Comparison of ENCODE assay signal across 19 mouse cellular contexts in the genomic region with DNA sequence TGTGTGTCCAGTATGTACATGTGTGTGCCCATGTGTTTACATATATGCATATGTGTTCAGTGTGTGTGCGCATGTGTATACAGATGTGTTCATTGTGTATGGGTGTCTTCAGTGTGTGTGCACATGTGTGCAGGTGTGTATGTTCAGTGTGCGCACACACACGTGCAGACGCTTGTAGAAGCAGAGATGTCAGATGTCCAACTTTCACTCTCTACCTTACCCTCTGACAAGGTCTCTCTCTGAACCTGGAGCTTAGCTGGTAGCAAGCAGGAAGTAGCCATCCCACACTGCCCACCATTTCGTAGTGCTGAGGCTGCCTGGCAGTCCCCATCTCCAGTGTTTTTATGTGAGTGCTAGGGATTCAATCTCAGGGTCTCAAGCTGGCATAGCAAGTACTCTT.
"Had no signal": no experiment of that assay in that cellular context is flagged by ENCODE, and none has a peak within 500 bp of the region (broad histone marks: within the 10 kb centered on the region; RNA-seq: fewer than 3 reads in every experiment).

No protein-coding gene starts in this region.

- H3K36me3 ChIP-seq: midbrain, embryonic 10.5 days; midbrain, embryonic 12.5 days; neural tube, embryonic 13.5 days; neural tube, embryonic 15.5 days had no signal

- DNase-seq: lung, adult 18-20 months; lung, embryonic 14.5 days; lung, postnatal 10 days; lung, postnatal 4 days; midbrain, embryonic 14.5 days; retina, postnatal 1 day; right cerebral cortex, adult 18-20 months; right cerebral cortex, postnatal 25 days; right cerebral cortex, postnatal 4 days; spleen, adult 18-20 months; thymus, adult 18-20 months; thymus, postnatal 14 days; thymus, postnatal 36 days had no signal

- H3K9ac ChIP-seq: lung, embryonic 14.5 days; midbrain, embryonic 12.5 days; neural tube, embryonic 13.5 days; neural tube, embryonic 15.5 days had no signal

- H3K4me2 ChIP-seq: lung, embryonic 14.5 days had no signal

- ATAC-seq: midbrain, embryonic 16.5 days had no signal

- H3K27ac ChIP-seq: midbrain, embryonic 12.5 days; neural tube, embryonic 13.5 days; neural tube, embryonic 15.5 days had no signal

- H3K4me3 ChIP-seq: midbrain, embryonic 12.5 days; myocyte; neural tube, embryonic 13.5 days; neural tube, embryonic 15.5 days had no signal

- H3K9me3 ChIP-seq: midbrain, embryonic 10.5 days; midbrain, embryonic 12.5 days; neural tube, embryonic 13.5 days; neural tube, embryonic 15.5 days had no signal
